Mouse (Mus musculus) lung, adult 18-20 months (tissue): ENCODE results near the gene Pold1.

ENCODE experiments used
- DNase-seq, 2 experiments: peaks; one replicate each; pipeline ENCODE4 v3.0.0; 2022; ENCODE audit warnings: mixed read lengths in 2 of 2

The Pold1 gene

GRCm38 (mm10) chr7:44482836-44483435 lies 65.7 kb downstream of the Pold1 start:
- DNase-seq: no peak
